Comparison of ENCODE assay signal across 10 mouse cellular contexts in genomic region chr4:114907056-114907917, GRCm38 (mm10). TPM values are rescaled to one million over a fixed set of nuclear protein-coding genes. Genes with fewer than 3 reads are reported as not detected.
DNase-seq lines count a peak whose midpoint lies in the region; ATAC-seq and TF ChIP-seq lines count a peak whose summit lies in the region.
"Had no signal": no experiment of that assay in that cellular context is flagged by ENCODE, and none has a peak within 500 bp of the region (broad histone marks: within the 10 kb centered on the region; RNA-seq: fewer than 3 reads in every experiment).

No protein-coding gene starts in this region.

- peak overlapping the region; percentile 54 to 59; a peak in 3 of 4 replicates for H3K4me3 ChIP-seq in heart, embryonic 14.5 days (ENCODE audit: control insufficient read depth in 1 of 2, insufficient read depth in 1 of 2, low read depth in 1 of 2, low read length in 2 of 2)
- H3K4me3 ChIP-seq in forebrain, embryonic 16.5 days (replicated peaks; ENCODE audit: low read length) = peak overlapping the region; percentile 43
- H3K4me3 ChIP-seq in limb, embryonic 11.5 days (ENCODE audit: low read depth, low read length) = peak overlapping the region; percentile 37
- H3K4me3 ChIP-seq in small intestine, adult 2 months (ENCODE audit: low read depth, low read length) = peak overlapping the region; percentile 89

- ATAC-seq in heart, embryonic 14.5 days (ENCODE audit: insufficient number of reproducible peaks, insufficient read depth, low FRiP score, low read depth) = no peak
- no peak for ATAC-seq in forebrain, embryonic 16.5 days
- ATAC-seq in limb, embryonic 11.5 days (ENCODE audit: insufficient number of reproducible peaks, low FRiP score, low TSS enrichment, low read depth) = no peak

- H3K36me3 ChIP-seq in heart, embryonic 14.5 days (ENCODE audit: control insufficient read depth, insufficient read depth, low read length) = no peaks in the 10 kb centered on the region
- H3K36me3 ChIP-seq in forebrain, embryonic 16.5 days (ENCODE audit: control insufficient read depth, insufficient read depth) = no peaks in the 10 kb centered on the region
- no peaks in the 10 kb centered on the region for H3K36me3 ChIP-seq in limb, embryonic 11.5 days (ENCODE audit: control insufficient read depth, insufficient read depth, low read length)
- no peaks in the 10 kb centered on the region for H3K36me3 ChIP-seq in small intestine, adult 2 months (ENCODE audit: control insufficient read depth, insufficient read depth, low read length)

- WGBS in heart, embryonic 14.5 days = 1% methylated on average over 73 of the region's 74 CpGs
- 1% methylated on average over 73 of the region's 74 CpGs for WGBS in forebrain, embryonic 16.5 days
- WGBS in limb, embryonic 11.5 days = under 1% methylated on average over 73 of the region's 74 CpGs
- 10% methylated on average over 74 of the region's 74 CpGs for WGBS in small intestine, adult 2 months

- TF ChIP-seq CTCF in small intestine, adult 2 months (IDR thresholded peaks at IDR 0.05; ENCODE audit: extremely low read depth, insufficient read length, insufficient replicate concordance, low read depth, low read length) = no peak

- H3K9me3 ChIP-seq in heart, embryonic 14.5 days (ENCODE audit: control insufficient read depth, low read length) = no peaks in the 10 kb centered on the region
- no peaks in the 10 kb centered on the region for H3K9me3 ChIP-seq in forebrain, embryonic 16.5 days (ENCODE audit: control insufficient read depth, low read length)
- no peaks in the 10 kb centered on the region for H3K9me3 ChIP-seq in limb, embryonic 11.5 days (ENCODE audit: control insufficient read depth, low read length)

- peaks cover 3 to 6% of the 10 kb centered on the region in 2 experiments; a peak in 3 of 4 replicates for H3K4me1 ChIP-seq in heart, embryonic 14.5 days (ENCODE audit: control insufficient read depth in 2 of 2, insufficient read depth in 2 of 2, low read length in 2 of 2)
- peaks cover 20% of the 10 kb centered on the region for H3K4me1 ChIP-seq in forebrain, embryonic 16.5 days (replicated peaks; ENCODE audit: control insufficient read depth, insufficient read depth, low read length)
- peaks cover 13% of the 10 kb centered on the region for H3K4me1 ChIP-seq in limb, embryonic 11.5 days (ENCODE audit: control insufficient read depth, insufficient read depth, low read length)
- peaks cover 8% of the 10 kb centered on the region for H3K4me1 ChIP-seq in small intestine, adult 2 months (ENCODE audit: control insufficient read depth, insufficient read depth, insufficient read length, low read length)

- peak overlapping the region; percentile 91 for H3K4me2 ChIP-seq in heart, embryonic 14.5 days (ENCODE audit: low read length)
- peak overlapping the region; percentile 63 for H3K4me2 ChIP-seq in forebrain, embryonic 16.5 days (ENCODE audit: low read length)
- H3K4me2 ChIP-seq in limb, embryonic 11.5 days (ENCODE audit: low read depth, severe bottlenecking) = peak overlapping the region; percentile 71

- TF ChIP-seq POLR2A in small intestine, adult 2 months (IDR thresholded peaks at IDR 0.05; ENCODE audit: low read depth, low read length) = no peak

- no peak overlapping the region for H3K27ac ChIP-seq in heart, embryonic 14.5 days (replicated peaks in 1 of 2; ENCODE audit: control insufficient read depth in 1 of 2, insufficient read depth in 1 of 2, low read depth in 2 of 2, low read length in 2 of 2)
- H3K27ac ChIP-seq in forebrain, embryonic 16.5 days (ENCODE audit: low read length) = no peak overlapping the region
- no peak overlapping the region for H3K27ac ChIP-seq in limb, embryonic 11.5 days (replicated peaks; ENCODE audit: low read depth, low read length)
- no peak overlapping the region for H3K27ac ChIP-seq in small intestine, adult 2 months (ENCODE audit: insufficient read depth, low read depth, low read length)

- peaks cover 97% of the 10 kb centered on the region for H3K27me3 ChIP-seq in heart, embryonic 14.5 days (ENCODE audit: control insufficient read depth, insufficient read depth, low read length)
- peaks cover 84% of the 10 kb centered on the region for H3K27me3 ChIP-seq in forebrain, embryonic 16.5 days (replicated peaks; ENCODE audit: control insufficient read depth, insufficient read depth, low read length)
- peaks cover 98% of the 10 kb centered on the region for H3K27me3 ChIP-seq in limb, embryonic 11.5 days (ENCODE audit: control insufficient read depth, insufficient read depth, low read length)
- peaks cover 72% of the 10 kb centered on the region for H3K27me3 ChIP-seq in small intestine, adult 2 months (ENCODE audit: control insufficient read depth, insufficient read depth, low read length)

- DNase-seq in heart, adult 11 months = no peak
- DNase-seq in adrenal gland, adult 18-20 months (ENCODE audit: low spot score in 2 of 2) = peak; percentile 33 to 39
- peak; percentile 68 for DNase-seq in limb, embryonic 11.5 days (ENCODE audit: low spot score)
- DNase-seq in c-Kit-positive CD71-positive TER-119-positive erythroid progenitor cells, embryonic 14.5 days (ENCODE audit: low spot score) = no peak
- no peak for DNase-seq in layer of hippocampus, adult 9-10 months (ENCODE audit: low spot score)

- no peak overlapping the region for H3K9ac ChIP-seq in heart, embryonic 14.5 days (ENCODE audit: low read length)
- 0 out of 2 replicates have a peak overlapping the region, but pooled peaks have one; percentile 6 for H3K9ac ChIP-seq in forebrain, embryonic 16.5 days (replicated peaks; ENCODE audit: low read depth, low read length)
- peak overlapping the region; percentile 18; the same call in 1 of the 2 replicates for H3K9ac ChIP-seq in limb, embryonic 11.5 days (ENCODE audit: low read length)

RNA-seq across cellular contexts. Expression of gene Foxd2, which starts 1.4 kb away (rescaled TPM):
- not detected in 2 replicates for polyA plus RNA-seq in heart, embryonic 14.5 days (2014; fragmentation: Nextera tagmentation; extraction: Ambion mirVana)
- 1 to 10 TPM; 2.3 to 3.0 TPM for total RNA-seq in adrenal gland, adult 18-20 months (2021)
- 0.15 TPM in 2 replicates for polyA plus RNA-seq in forebrain, embryonic 16.5 days (2015; fragmentation: Nextera tagmentation; extraction: Ambion mirVana)
- 0.20 and 0.67 TPM in 2 replicates for polyA plus RNA-seq in limb, embryonic 11.5 days (2014; fragmentation: Nextera tagmentation; extraction: Ambion mirVana)
- polyA plus RNA-seq in small intestine, adult 2 months (2012; rRNA removed) = 0.06 and 0.16 TPM in 2 replicates

RNA-seq across cellular contexts. Expression of gene Foxe3, which starts 18.5 kb away (rescaled TPM):
- not detected in 2 replicates for polyA plus RNA-seq in heart, embryonic 14.5 days (2014; fragmentation: Nextera tagmentation; extraction: Ambion mirVana)
- total RNA-seq in adrenal gland, adult 18-20 months (2021) = not detected
- polyA plus RNA-seq in forebrain, embryonic 16.5 days (2015; fragmentation: Nextera tagmentation; extraction: Ambion mirVana) = not detected in 2 replicates
- polyA plus RNA-seq in limb, embryonic 11.5 days (2014; fragmentation: Nextera tagmentation; extraction: Ambion mirVana) = not detected in 2 replicates
- polyA plus RNA-seq in small intestine, adult 2 months (2012; rRNA removed) = not detected in 2 replicates
- total RNA-seq: heart, postnatal 14 days; MEL had no signal

Comparison
In these comparisons a context has a peak if more than half of its experiments do, and no peak if none do; other contexts are left out.
1. H3K4me3 ChIP-seq: peak in every context shown above with its lines; median percentile 89 in small intestine, adult 2 months; 56 in heart, embryonic 14.5 days; 43 in forebrain, embryonic 16.5 days; 37 in limb, embryonic 11.5 days.
2. DNase-seq: peak in adrenal gland, adult 18-20 months (2 of 2) and limb, embryonic 11.5 days (single experiment); none in heart, adult 11 months (single experiment), c-Kit-positive CD71-positive TER-119-positive erythroid progenitor cells, embryonic 14.5 days (single experiment) and layer of hippocampus, adult 9-10 months (single experiment).
3. Peak in every context shown above with its lines, with median percentiles within 50 percentile points of each other: H3K4me2 ChIP-seq.